Mouse (Mus musculus) central nervous system, embryonic 18 days (tissue): ENCODE results near the gene AW209491. TPM values are rescaled to one million over a fixed set of nuclear protein-coding genes. Genes with fewer than 3 reads are reported as not detected.

ENCODE experiments used
- polyA plus RNA-seq: library from polyadenylated mRNA; depleted of rRNA; stranded (reverse); fragments of >200 nt; gene quantifications from 2 replicates; pipeline ENCODE4 v1.2.3, GENCODE M21; 2012; rRNA removed

The AW209491 gene
- 17.4 and 19.9 TPM in 2 replicates for polyA plus RNA-seq

GRCm38 (mm10) chr13:14629726-14630641, at the start of gene AW209491:
Gene AW209491, plus strand, starts transcription at chr13:14630154.

GRCm38 (mm10) chr13:14612926-14613529, 16.9 kb upstream of the AW209491 start, which contains the start of the genes Mrpl32 and Psma2:
Gene Mrpl32, minus strand, starts transcription at chr13:14613165.
Gene Psma2, plus strand, starts transcription at chr13:14613240.

Other genes starting within 250 kb of the AW209491 start
- 34.9 and 36.8 TPM in 2 replicates for gene Hecw1, start 106.9 kb upstream of the AW209491 start, polyA plus RNA-seq
- 33.0 and 37.1 TPM in 2 replicates for gene Mrpl32, start 17.0 kb upstream of the AW209491 start, polyA plus RNA-seq
- gene Psma2, start 16.9 kb upstream of the AW209491 start, polyA plus RNA-seq, result 91.5 and 97.6 TPM in 2 replicates